In the genomic region with DNA sequence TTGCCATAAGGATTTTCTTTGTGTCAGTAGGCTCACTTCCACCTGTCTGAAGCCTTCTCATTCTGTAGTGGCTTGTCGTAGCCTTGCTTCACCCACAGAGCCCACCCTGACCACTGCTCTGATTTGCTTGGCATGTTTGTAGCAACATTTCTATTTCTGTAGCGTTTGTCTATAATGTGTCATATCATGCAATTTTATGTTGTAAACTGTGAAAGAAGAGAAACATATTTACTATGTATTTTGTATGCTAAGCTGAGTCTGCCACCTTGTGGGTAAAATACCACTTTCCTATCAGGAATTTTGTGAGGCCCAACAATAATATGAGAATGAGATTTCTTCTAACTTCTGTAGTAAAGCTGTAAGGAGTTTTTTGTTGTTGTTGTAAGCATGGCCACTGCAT, we compare ENCODE assay signal across 12 mouse cellular contexts. TPM values are rescaled to one million over a fixed set of nuclear protein-coding genes. Genes with fewer than 3 reads are reported as not detected.
DNase-seq lines count a peak whose midpoint lies in the region; ATAC-seq and TF ChIP-seq lines count a peak whose summit lies in the region.
"Had no signal": no experiment of that assay in that cellular context is flagged by ENCODE, and none has a peak within 500 bp of the region (broad histone marks: within the 10 kb centered on the region; RNA-seq: fewer than 3 reads in every experiment).

No protein-coding gene starts in this region.

- H3K27me3 ChIP-seq in kidney, adult 2 months (replicated peaks; ENCODE audit: control insufficient read depth, insufficient read depth, low read length), result no peaks in the 10 kb centered on the region
- H3K27me3 ChIP-seq: embryonic facial prominence, embryonic 13.5 days; hindbrain, embryonic 15.5 days had no signal

- no peaks in the 10 kb centered on the region for H3K4me1 ChIP-seq in kidney, adult 2 months (ENCODE audit: control insufficient read depth, insufficient read depth, low read length)
- H3K4me1 ChIP-seq: embryonic facial prominence, embryonic 13.5 days; hindbrain, embryonic 15.5 days had no signal

- no peak overlapping the region for H3K4me3 ChIP-seq in kidney, adult 2 months (ENCODE audit: insufficient read depth, low read depth, low read length)
- H3K4me3 ChIP-seq: embryonic facial prominence, embryonic 13.5 days; hindbrain, embryonic 15.5 days had no signal

- ATAC-seq in common myeloid progenitor, adult 5-6 weeks (replicated peaks; ENCODE audit: low read depth, poor library complexity, severe bottlenecking), result 0 out of 2 replicates have a peak, but pooled peaks have one; percentile 39

- 76% methylated on average over 2 of the region's 2 CpGs for WGBS in kidney, adult 2 months

- H3K36me3 ChIP-seq in kidney, adult 2 months (ENCODE audit: control insufficient read depth, insufficient read depth, low read length), result no peaks in the 10 kb centered on the region
- H3K36me3 ChIP-seq: hindbrain, embryonic 15.5 days had no signal

- no peak for TF ChIP-seq POLR2A in kidney, adult 2 months (IDR thresholded peaks at IDR 0.05; ENCODE audit: low read depth, low read length)

- peak; percentile 15 for DNase-seq in kidney, adult 9 months
- no peak for DNase-seq in kidney, postnatal 14 days
- DNase-seq in retina, postnatal 1 day, result peak; percentile 2
- DNase-seq in retina, embryonic 14.5 days (ENCODE audit: low spot score), result no peak
- no peak for DNase-seq in natural killer cell, adult 2 months (ENCODE audit: low spot score in 2 of 2)
- DNase-seq in kidney, adult 2 months, result no peak
- DNase-seq: adrenal gland, postnatal 14 days; cerebellum, adult 11 months; right cerebral cortex, adult 18-20 months had no signal

- no peak for TF ChIP-seq CTCF in kidney, adult 2 months (conservative IDR thresholded peaks at IDR 0.05; ENCODE audit: insufficient read depth, insufficient read length, low read depth, low read length)

- H3K27ac ChIP-seq in kidney, adult 2 months (ENCODE audit: insufficient read depth, low read depth, low read length), result no peak overlapping the region
- H3K27ac ChIP-seq: embryonic facial prominence, embryonic 13.5 days; hindbrain, embryonic 15.5 days had no signal

RNA-seq across cellular contexts. Expression of a gene that starts 41.3 kb away (rescaled TPM):
- 1.6 and 2.5 TPM in 2 replicates for total RNA-seq in common myeloid progenitor, adult 5-6 weeks (2017)
- polyA plus RNA-seq in kidney, adult 2 months (2012; rRNA removed), result 4.4 and 5.3 TPM in 2 replicates

Comparison
In these comparisons a context has a peak if more than half of its experiments do, and no peak if none do; other contexts are left out.
1. DNase-seq: peak in kidney, adult 9 months (single experiment) and retina, postnatal 1 day (single experiment); none in kidney, postnatal 14 days (single experiment), retina, embryonic 14.5 days (single experiment), natural killer cell, adult 2 months (0 of 2) and kidney, adult 2 months (single experiment).